Mouse (Mus musculus): ENCODE measurements at regions not wholly inside any gene's neighbourhood (a gene's known extent, or its start where the extent isn't known, plus 50 kb on each side); places are given as distances from the start of the nearest gene placed in this dataset.

DNA sequence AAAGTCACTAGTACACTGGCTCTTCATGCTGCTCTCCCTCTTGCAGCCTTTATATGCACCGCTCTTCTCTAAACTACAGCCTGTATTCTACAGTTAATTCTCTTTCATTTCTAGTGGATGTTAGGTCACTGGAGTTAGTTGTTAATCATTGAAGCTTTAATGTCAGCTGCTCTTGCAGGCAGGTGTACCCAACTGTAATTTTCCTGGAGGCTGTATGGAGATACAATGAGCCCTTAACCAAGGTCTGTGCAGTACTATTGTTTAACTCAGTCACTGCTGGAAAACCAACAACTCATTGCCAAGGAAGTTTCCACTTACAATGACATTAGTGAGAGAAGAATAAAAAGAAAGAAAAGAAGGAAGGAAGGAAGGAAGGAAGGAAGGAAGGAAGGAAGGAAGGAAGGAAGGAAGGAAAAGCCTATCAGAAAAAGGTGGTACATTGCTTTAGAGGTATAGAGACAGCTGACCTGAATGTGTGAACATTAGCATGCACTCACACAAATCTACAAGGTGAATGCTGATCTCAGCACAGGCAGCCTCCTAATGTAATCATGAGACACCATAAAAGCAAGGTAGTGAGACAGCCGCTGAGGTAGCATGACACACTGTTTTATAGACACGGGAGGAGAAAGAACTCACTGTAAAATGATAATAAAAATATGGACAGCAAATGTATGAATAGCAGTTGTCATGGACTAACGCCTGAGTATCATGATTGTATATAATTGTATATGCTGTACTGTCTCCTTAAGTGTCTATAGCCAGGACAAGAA, 66.7 kb upstream of the Nck2 start:
- H3K4me1 ChIP-seq (ENCODE audit: control insufficient read depth, insufficient read depth, low read length): no peaks in the 10 kb centered on the region

DNA sequence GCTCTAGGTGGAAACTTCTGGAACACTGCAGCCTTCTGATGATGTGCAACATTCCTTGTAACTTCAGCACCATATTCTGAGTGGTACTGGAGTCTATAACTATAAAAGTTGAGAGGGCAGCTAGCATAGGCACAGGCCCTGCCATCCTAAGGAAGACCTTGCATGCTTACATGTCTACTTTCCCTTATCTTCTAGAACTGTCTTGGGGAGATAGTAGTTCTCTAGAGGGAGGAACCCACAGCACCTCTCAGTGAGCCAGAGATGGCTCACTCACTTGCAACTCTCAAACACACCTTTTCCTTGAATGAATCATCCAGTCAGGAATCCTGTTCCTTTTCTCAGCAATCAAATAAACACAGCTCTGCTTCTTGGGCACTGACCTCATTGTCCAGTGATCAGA, 59.4 kb upstream of the Nck2 start:
- no peak for ATAC-seq (replicated peaks; ENCODE audit: insufficient number of reproducible peaks, low FRiP score, low TSS enrichment, low read depth)
- no peak overlapping the region for H3K4me2 ChIP-seq (ENCODE audit: low read depth, low read length)
- no peaks in the 10 kb centered on the region for H3K36me3 ChIP-seq (replicated peaks; ENCODE audit: control insufficient read depth, insufficient read depth, low read depth, low read length)
- no peaks in the 10 kb centered on the region for H3K4me1 ChIP-seq (ENCODE audit: control insufficient read depth, insufficient read depth, low read length)
- H3K27ac ChIP-seq (replicated peaks; ENCODE audit: low read depth, low read length): no peak overlapping the region
- DNase-seq (ENCODE audit: low spot score): no peak
- no peaks in the 10 kb centered on the region for H3K9me3 ChIP-seq (replicated peaks; ENCODE audit: control insufficient read depth, low read length)
- no peak overlapping the region for H3K4me3 ChIP-seq (ENCODE audit: low read depth, low read length)
- H3K27me3 ChIP-seq (ENCODE audit: control insufficient read depth, insufficient read depth, low read length): no peaks in the 10 kb centered on the region
- no peak overlapping the region for H3K9ac ChIP-seq (replicated peaks; ENCODE audit: low read length)

More for the DNA sequence above, 66.7 kb upstream of the Nck2 start:
- no peak overlapping the region for H3K4me3 ChIP-seq (ENCODE audit: low read depth, low read length)
- no peaks in the 10 kb centered on the region for H3K27me3 ChIP-seq (ENCODE audit: control insufficient read depth, insufficient read depth, low read length)
- no peaks in the 10 kb centered on the region for H3K36me3 ChIP-seq (replicated peaks; ENCODE audit: control insufficient read depth, insufficient read depth, low read depth, low read length)
- ATAC-seq (replicated peaks; ENCODE audit: insufficient number of reproducible peaks, low FRiP score, low TSS enrichment, low read depth): no peak
- H3K27ac ChIP-seq (replicated peaks; ENCODE audit: low read depth, low read length): no peak overlapping the region
- WGBS: 92% methylated on average over 4 of the region's 4 CpGs
- H3K9me3 ChIP-seq (replicated peaks; ENCODE audit: control insufficient read depth, low read length): no peaks in the 10 kb centered on the region
- DNase-seq (ENCODE audit: low spot score): no peak
- no peak overlapping the region for H3K4me2 ChIP-seq (ENCODE audit: low read depth, low read length)
- no peak overlapping the region for H3K9ac ChIP-seq (replicated peaks; ENCODE audit: low read length)

DNA sequence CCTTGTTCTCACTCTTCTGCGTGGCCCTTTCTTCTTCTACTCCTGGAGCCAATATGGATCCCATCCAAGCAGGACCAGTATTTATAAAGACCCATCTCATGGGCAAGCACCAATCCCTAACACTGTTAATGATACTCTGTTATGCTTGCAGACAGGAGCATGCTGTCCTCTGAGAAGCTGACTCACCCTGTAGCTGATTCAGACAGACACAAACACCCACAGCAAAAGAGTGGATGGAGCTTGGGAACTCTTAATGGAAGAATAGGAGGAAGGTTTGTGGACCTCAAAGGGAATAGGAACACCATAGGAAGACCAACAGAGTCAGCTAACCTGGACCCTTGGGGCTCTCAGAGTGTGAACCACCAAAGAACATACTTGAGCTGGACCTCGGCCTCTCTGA, 50.3 kb upstream of the Nck2 start:
- H3K27me3 ChIP-seq (ENCODE audit: control insufficient read depth, insufficient read depth, low read length): no peaks in the 10 kb centered on the region
- H3K4me2 ChIP-seq (ENCODE audit: low read depth, low read length): no peak overlapping the region
- no peaks in the 10 kb centered on the region for H3K9me3 ChIP-seq (replicated peaks; ENCODE audit: control insufficient read depth, low read length)
- no peaks in the 10 kb centered on the region for H3K4me1 ChIP-seq (ENCODE audit: control insufficient read depth, insufficient read depth, low read length)
- DNase-seq (ENCODE audit: low spot score) (no peak), ATAC-seq (replicated peaks; ENCODE audit: insufficient number of reproducible peaks, low FRiP score, low TSS enrichment, low read depth) (no peak)
- 88% methylated on average over 2 of the region's 2 CpGs for whole genome bisulfite sequencing
- no peak overlapping the region for H3K9ac ChIP-seq (replicated peaks; ENCODE audit: low read length)
- H3K4me3 ChIP-seq (ENCODE audit: low read depth, low read length): no peak overlapping the region
- no peaks in the 10 kb centered on the region for H3K36me3 ChIP-seq (replicated peaks; ENCODE audit: control insufficient read depth, insufficient read depth, low read depth, low read length)
- no peak overlapping the region for H3K27ac ChIP-seq (replicated peaks; ENCODE audit: low read depth, low read length)

Measured in embryonic facial prominence, embryonic 11.5 days (tissue).